Mouse (Mus musculus): ENCODE measurements around the gene Mxd1. TPM values are rescaled to one million over a fixed set of nuclear protein-coding genes. Genes with fewer than 3 reads are reported as not detected.

Mxd1 gene
- polyA plus RNA-seq, 1 experiment, result 11.9 TPM

DNA sequence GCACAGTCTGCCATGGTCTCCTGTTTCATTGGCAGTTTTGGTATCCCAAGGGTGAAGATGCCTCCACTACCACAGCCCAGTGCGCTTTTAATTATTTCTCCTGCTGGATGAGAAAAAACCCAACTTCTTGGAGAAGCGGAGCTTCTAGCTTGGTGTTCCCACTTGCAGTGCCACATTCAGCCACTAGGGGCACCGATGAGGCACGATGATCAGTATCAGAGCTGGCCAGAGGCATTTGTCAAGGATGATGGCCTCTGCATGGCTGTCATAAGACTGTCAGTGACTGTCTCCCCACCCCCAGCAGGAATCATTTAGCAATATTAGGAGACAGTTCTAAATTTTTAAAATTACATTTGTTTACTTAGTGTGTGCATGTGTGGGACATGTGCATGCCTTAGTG, 69.8 kb downstream of the Mxd1 start:
- Histone ChIP-seq H3K4me3 (replicated peaks) (no peak overlapping the region), H3K36me3 (ENCODE audit: control insufficient read depth) (peaks cover 2% of the 10 kb centered on the region; the same call in 1 of the 2 replicates), H3K9me3 (ENCODE audit: control insufficient read depth, low read length) (no peaks in the 10 kb centered on the region), H3K27me3 (ENCODE audit: control insufficient read depth) (peaks cover 17% of the 10 kb centered on the region), H3K4me1 (ENCODE audit: control insufficient read depth) (peaks cover 64% of the 10 kb centered on the region)
- no peak for TF ChIP-seq GATA1 (IDR thresholded peaks at IDR 0.05; ENCODE audit: low read length)
- TF ChIP-seq TAL1 (IDR thresholded peaks at IDR 0.05; ENCODE audit: low read length), result no peak

GRCm38 (mm10) chr6:86598742-86599193, 70.2 kb downstream of the Mxd1 start:
- Histone ChIP-seq H3K9me3 (ENCODE audit: control insufficient read depth, low read length) (no peaks in the 10 kb centered on the region; the same call in 1 of the 2 replicates), H3K27me3 (ENCODE audit: control insufficient read depth) (peaks cover 18% of the 10 kb centered on the region), H3K4me1 (ENCODE audit: control insufficient read depth) (peaks cover 65% of the 10 kb centered on the region), H3K36me3 (ENCODE audit: control insufficient read depth) (peaks cover 2% of the 10 kb centered on the region; the same call in 1 of the 2 replicates), H3K4me3 (replicated peaks) (no peak overlapping the region)
- no peak for TF ChIP-seq GATA1 (IDR thresholded peaks at IDR 0.05; ENCODE audit: low read length)

Other genes with a start within 250 kb of the Mxd1 start
- gene Gm44790, start 242.5 kb downstream of the Mxd1 start, polyA plus RNA-seq (2012), result not detected in 2 replicates
- 0.84 and 1.5 TPM in 2 replicates for gene C87436, start 230.8 kb downstream of the Mxd1 start, polyA plus RNA-seq (2012)
- gene Pcbp1, start 142.8 kb downstream of the Mxd1 start, polyA plus RNA-seq (2012), result 148 and 149 TPM in 2 replicates
- 0.03 TPM in 1 of 2 replicates, not detected in the other for gene Asprv1, start 41.0 kb downstream of the Mxd1 start, polyA plus RNA-seq (2012)
- 27.7 and 41.0 TPM in 2 replicates for gene Snrnp27, start 15.4 kb upstream of the Mxd1 start, polyA plus RNA-seq (2012)
- gene Gmcl1, start 64.2 kb upstream of the Mxd1 start, polyA plus RNA-seq (2012), result 0.19 and 1.0 TPM in 2 replicates
- gene Anxa4, start 124.4 kb upstream of the Mxd1 start, polyA plus RNA-seq (2012), result not detected in 2 replicates
- gene Aak1, start 180.4 kb upstream of the Mxd1 start, polyA plus RNA-seq (2012), result 0.32 and 0.71 TPM in 2 replicates